Mouse (Mus musculus): ENCODE results near the gene Gas2.

The Gas2 gene

DNA sequence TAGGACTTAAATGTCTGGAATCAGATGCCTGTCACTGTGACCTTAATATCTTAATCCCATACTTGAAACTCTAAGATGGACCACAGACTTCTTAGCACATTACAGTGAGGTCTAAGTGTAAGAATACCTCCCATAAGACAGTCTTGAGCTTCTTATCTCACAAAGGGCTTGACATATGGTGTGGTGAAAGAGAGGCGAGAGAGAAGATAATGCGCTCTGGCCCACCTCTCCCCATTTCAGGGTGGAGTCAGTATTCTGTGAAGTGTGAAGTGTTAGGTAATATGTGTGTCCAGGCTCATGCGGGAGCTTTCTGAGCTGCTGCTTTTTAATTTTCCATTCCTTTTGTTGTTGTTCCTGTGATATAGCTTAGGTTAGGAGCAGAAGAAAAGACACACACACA is 129.2 kb downstream of the Gas2 start:
- ChIA-PET CTCF (interaction anchor here in 2 of 4 experiments (0.5 to 1.2 kb wide), 2 partner anchors 15 to 19 kb away, joined by 3 to 6 read pairs; no protein-coding TSS in a partner anchor), POLR2A (interaction anchor here in 3 of 4 experiments (0.6 to 2.0 kb wide), 3 partner anchors 10 to 125 kb away, joined by 4 to 12 read pairs (median 5); partner anchors contain the start of gene Svip (in 1 of the 3))

- CTCF ChIA-PET: interaction anchor here (0.6 to 2.0 kb wide), 11 partner anchors 15 to 1953 kb away, joined by 3 to 13 read pairs (median 6); no protein-coding TSS in a partner anchor
- POLR2A ChIA-PET: interaction anchor here (0.6 to 2.5 kb wide), 23 partner anchors 10 to 918 kb away, joined by 3 to 31 read pairs (median 4); partner anchors contain the start of genes Gas2 (in 4 of the 4) and Fancf (in 3 of the 4)
Measured at GRCm38 (mm10) chr7:52005511-52006295, 143.9 kb downstream of the Gas2 start, which contains the start of gene Svip. Gene Svip (minus strand): TSS chr7:52006018.

DNA sequence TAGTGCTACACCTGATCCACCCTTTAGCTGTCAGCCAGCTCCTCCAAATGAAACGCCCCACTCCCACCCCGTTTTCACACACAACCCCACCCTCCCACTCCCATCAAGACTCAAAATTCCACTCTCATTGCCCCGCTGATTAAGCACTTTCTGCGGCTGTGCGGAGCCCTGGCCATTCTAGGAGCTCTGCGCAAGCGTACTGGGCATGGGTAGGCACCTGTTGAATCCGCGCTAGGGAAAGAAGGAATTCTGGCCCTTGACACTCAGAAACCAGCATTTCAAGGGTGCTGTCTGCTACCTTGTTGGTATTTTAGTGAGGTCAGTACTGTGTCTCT is 144.4 kb downstream of the Gas2 start:
- ChIA-PET CTCF (interaction anchor here (0.6 to 2.0 kb wide), 11 partner anchors 15 to 1953 kb away, joined by 3 to 13 read pairs (median 6); no protein-coding TSS in a partner anchor), POLR2A (interaction anchor here (0.6 to 2.5 kb wide), 22 partner anchors 10 to 919 kb away, joined by 3 to 31 read pairs (median 4); partner anchors contain the start of genes Gas2 (in 4 of the 4) and Fancf (in 3 of the 4))

GRCm38 (mm10) chr7:52007138-52007537 is 145.3 kb downstream of the Gas2 start:
- CTCF ChIA-PET: interaction anchor here in 2 of 4 experiments (0.6 to 2.0 kb wide), 2 partner anchors 9 to 35 kb away, joined by 6 read pairs; no protein-coding TSS in a partner anchor
- POLR2A ChIA-PET: interaction anchor here in 1 of 4 experiments (2.5 kb wide), 1 partner anchor 145 kb away, joined by 31 read pairs; the partner anchor contains the start of genes Fancf and Gas2

DNA sequence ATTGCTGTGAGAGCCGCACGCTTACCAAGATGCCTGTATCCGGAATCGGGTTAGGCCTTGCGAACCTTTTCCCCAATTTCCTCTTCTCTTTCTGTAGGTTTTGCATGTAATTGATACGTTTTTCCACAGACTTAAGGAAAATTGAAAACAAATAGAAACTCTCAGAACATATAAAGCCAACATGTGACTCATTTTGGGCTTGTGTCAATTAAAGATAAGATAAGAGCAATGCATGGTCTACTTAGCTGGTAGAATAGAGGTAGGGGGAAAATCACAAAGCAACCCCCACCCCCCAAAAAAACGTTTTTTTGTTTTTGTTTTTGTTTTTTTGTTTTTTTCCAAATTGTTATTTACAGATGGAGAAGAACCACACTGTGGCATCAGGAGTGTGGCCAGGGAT is 151.6 kb downstream of the Gas2 start:
- POLR2A ChIA-PET: no interaction called here
- CTCF ChIA-PET: no interaction called here

GRCm38 (mm10) chr7:52015180-52015579 is 153.4 kb downstream of the Gas2 start:
- POLR2A ChIA-PET: no interaction called here
- CTCF ChIA-PET: no interaction called here

DNA sequence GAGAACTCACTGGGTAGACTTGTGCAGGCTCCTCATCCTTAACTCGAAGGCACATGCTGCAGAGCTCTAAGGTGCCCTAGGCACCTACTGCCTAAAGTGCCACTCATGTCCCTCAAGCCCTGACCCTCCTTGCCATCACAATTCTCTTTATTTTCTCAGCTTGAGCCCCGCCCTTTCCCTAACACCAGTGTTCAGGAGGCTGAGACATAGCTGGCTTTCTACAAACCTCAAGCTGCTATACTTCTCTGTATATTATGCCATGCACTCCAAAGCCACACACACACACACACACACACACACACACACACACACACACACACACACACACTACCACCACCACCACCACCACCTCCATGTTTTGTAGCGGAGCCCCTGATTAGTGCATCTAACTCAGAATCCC is 153.8 kb downstream of the Gas2 start, which contains the start of gene 1700015G11Rik:
Gene 1700015G11Rik (minus strand): TSS at position 101 of the 400 bp plus-strand sequence.
- CTCF ChIA-PET: interaction anchor here in 1 of 4 experiments (0.8 kb wide), 1 partner anchor 8 kb away, joined by 6 read pairs; no protein-coding TSS in a partner anchor
- POLR2A ChIA-PET: no interaction called here

- ChIA-PET POLR2A (no interaction called here), CTCF (no interaction called here)
Measured at GRCm38 (mm10) chr7:52022039-52022438, 160.2 kb downstream of the Gas2 start.

- ChIA-PET POLR2A (no interaction called here), CTCF (no interaction called here)
Measured at GRCm38 (mm10) chr7:52024050-52024626, 162.3 kb downstream of the Gas2 start.

- ChIA-PET POLR2A (no interaction called here), CTCF (interaction anchor here in 3 of 4 experiments (0.6 to 0.7 kb wide), 6 partner anchors 32 to 546 kb away, joined by 3 to 7 read pairs (median 4); partner anchors contain the start of gene Svip (in 1 of the 3))
Measured at GRCm38 (mm10) chr7:52037600-52038582, 176.1 kb downstream of the Gas2 start.

All from embryonic stem cell, embryonic (primary cell).